Mouse (Mus musculus) v-Abl transformed pro-B cells (cell line): ENCODE results near the gene Asb1.

Experiments
- in situ Hi-C, 2 experiments: fragments of 400-800 bp; cut with MboI; formaldehyde crosslinking; loops; one replicate each; pipeline ENCODE4 v1.15.1; 2025; ENCODE audit not compliant: unreplicated experiment in 2 of 2

The Asb1 gene

DNA sequence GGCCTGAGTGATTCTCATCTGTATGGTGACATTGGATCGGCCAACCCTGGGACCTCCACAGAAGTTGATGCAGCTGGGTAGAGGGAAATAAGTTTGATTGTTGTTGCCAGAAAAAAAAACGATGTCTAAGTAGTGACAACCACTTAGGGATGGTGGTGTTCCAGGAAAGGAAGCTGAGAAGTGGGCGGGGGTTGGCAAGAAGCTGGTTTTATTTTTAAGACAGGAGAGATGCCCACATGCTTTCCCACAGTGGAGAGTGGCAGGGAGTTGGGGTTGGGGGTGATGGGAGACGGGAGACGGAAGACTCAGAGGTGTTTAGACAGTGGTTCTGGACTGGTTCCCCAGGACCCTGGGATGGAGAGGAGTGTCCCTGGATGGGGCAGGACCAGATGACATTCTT is 57.3 kb downstream of the Asb1 start:
- in situ Hi-C loops: no loop called here

DNA sequence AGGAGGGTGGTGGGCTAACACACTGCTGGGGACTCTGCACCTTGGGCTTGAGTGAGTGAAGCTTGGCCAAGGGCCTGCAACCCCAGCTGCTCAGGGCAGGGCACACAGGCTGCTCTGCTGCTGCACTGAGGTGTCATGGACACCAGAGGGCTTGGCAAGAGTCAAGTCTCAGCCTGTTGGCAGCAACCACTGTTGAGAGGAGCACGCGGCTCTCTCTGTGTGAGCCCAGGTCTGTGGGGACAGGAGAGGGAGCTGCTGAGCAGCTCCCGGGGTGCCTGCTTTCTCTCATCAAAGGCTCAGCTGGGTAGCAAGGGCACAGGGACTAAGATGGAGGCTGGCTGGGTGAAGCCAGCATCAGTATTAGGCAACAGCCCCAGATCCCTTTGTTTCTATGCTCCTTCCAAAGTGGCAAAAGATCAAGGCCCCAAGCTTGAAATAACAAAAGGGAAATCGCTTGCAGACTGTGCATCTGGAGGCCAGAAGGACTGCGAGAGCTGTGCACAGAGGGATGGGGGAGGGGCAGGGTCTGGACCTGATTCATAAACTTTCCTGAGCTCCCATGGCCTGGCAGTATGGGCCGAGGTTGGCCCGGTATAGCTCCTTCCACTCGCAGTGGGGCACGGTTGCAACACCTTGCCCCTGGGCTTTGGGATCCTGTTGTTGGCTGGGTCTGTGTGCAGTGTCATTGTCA is 60.5 kb downstream of the Asb1 start:
- in situ Hi-C loops: no loop called here

GRCm38 (mm10) chr1:91601362-91602096 is 61.2 kb downstream of the Asb1 start:
- in situ Hi-C loops: no loop called here

DNA sequence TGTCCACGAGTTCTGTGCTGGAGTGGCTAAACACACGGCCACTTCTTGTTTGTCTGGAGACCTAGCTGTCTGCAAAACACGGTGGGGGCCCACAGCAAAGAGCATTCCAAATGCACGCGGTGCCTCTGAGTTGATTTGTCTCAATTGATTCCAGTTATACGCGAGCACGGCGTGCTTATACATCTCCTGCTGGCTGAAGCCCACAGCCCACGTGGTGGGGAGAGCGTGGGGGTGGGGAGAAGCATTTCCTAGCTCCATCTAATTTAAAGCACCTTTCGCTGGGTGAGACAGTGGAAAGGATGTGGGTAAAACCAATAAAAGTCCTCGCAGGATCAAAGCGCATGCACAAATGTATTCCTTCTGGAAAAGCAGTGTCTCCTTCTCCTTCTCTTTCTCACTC is 65.3 kb downstream of the Asb1 start:
- in situ Hi-C loops: no loop called here

DNA sequence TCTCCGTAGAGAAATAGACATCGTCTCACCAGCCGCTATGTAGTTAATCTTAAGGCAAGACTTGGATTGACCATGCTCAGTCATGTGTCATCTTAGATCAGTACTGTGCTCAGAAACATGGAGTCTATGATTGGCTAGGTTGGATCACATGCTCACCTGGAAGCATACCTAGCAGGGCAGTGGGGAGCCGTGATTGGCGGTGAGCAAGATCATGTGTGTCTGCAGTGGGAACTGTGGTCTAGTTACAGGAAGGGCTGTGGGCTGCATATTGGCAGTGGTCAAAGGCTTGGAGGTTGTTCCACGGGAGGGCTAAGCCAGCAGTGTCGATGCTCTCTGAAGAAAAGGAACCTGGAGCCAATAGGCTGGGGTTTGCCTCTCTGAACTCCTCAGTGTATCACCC is 66.4 kb downstream of the Asb1 start:
- in situ Hi-C loops: no loop called here

DNA sequence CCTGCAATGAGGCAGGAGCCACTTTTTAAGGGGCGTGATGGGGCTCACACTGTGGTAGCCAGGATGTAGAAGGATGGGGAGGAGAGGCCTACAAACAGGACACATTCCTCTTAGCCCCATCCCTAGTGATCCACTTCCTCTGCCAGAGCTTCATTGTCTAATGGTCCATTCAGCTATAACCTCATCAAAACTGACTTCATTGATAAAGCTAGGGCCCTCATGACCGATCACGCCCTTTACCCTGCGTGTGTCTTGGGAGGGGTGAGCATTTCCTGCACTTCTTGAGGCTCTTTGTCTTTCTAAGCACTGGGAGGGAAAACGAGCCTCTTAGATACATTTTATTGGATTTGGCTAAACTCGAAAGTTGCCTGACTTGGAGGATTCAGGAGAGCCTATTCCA is 66.8 kb downstream of the Asb1 start:
- in situ Hi-C loops: no loop called here
